Mouse (Mus musculus) megakaryocyte, embryonic 14.5 days (primary cell): Measurements from ENCODE around the gene Adam19.

ENCODE experiments used
- FLI1 ChIP-seq: IDR thresholded peaks from 2 replicates; pipeline ENCODE4 v1.6.1; 2012; ENCODE audit warnings: low read length, inconsistent platforms, mixed read lengths
- GATA1 ChIP-seq: IDR thresholded peaks from 3 replicates; pipeline ENCODE4 v1.6.1; 2012; ENCODE audit warnings: mixed read lengths, low read length, inconsistent platforms, borderline replicate concordance

DNA sequence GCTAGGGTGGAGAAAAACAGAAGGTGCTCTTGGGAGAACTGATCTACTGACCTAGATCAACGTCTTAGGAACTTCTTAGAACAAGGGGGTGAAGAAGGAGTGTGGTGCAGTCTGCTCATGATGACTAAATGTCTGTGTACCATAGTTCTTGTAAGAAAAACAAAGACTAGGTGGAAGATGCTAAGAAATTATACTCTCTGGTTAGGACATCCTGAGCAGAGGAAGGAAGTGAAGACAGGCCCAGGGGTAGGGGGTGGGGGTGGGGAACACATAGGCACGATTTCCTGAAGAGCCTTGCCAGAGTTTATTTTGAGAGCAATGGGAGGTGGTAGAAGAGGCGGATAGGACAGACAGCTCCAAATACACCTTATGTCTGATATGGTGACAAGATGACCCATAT lies 27.6 kb downstream of the Adam19 start:
- TF ChIP-seq GATA1 (no peak), FLI1 (no peak)
